Mouse (Mus musculus): ENCODE data around the gene Mboat2. TPM values are rescaled to one million over a fixed set of nuclear protein-coding genes. Genes with fewer than 3 reads are reported as not detected.

Mboat2 gene
- polyA plus RNA-seq, 1 experiment: 0.78 TPM

DNA sequence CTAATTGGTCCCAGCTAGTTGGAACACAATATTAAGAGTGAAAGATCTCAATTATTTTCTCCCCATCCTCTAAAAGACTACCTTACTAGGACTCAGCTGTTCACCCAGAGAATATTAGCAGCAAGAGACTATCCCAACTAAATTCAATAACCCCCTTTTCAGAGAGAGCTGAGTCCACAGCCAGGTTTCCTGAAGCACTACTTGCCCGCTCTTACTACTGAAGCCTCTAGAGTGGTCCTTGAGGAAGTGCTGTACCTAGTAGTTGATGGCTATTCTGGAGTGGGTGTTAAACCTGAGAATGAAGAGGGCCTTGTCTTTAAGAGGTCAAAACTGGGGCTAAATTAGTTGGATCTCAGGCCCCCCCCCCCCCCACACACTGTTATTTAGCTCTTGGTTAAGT lies 593 bp upstream of the Mboat2 start:
- Histone ChIP-seq H3K27me3 (ENCODE audit: control insufficient read depth) (peaks cover 15% of the 10 kb centered on the region), H3K36me3 (ENCODE audit: control insufficient read depth) (peaks cover under 1% of the 10 kb centered on the region; the same call in 1 of the 2 replicates), H3K4me1 (ENCODE audit: control insufficient read depth) (peaks cover 43% of the 10 kb centered on the region), H3K4me3 (replicated peaks) (no peak overlapping the region), H3K9me3 (ENCODE audit: control insufficient read depth, low read length) (no peaks in the 10 kb centered on the region)
- TF ChIP-seq GATA1 (IDR thresholded peaks at IDR 0.05; ENCODE audit: low read length) (no peak), TAL1 (IDR thresholded peaks at IDR 0.05; ENCODE audit: low read length) (no peak)

DNA sequence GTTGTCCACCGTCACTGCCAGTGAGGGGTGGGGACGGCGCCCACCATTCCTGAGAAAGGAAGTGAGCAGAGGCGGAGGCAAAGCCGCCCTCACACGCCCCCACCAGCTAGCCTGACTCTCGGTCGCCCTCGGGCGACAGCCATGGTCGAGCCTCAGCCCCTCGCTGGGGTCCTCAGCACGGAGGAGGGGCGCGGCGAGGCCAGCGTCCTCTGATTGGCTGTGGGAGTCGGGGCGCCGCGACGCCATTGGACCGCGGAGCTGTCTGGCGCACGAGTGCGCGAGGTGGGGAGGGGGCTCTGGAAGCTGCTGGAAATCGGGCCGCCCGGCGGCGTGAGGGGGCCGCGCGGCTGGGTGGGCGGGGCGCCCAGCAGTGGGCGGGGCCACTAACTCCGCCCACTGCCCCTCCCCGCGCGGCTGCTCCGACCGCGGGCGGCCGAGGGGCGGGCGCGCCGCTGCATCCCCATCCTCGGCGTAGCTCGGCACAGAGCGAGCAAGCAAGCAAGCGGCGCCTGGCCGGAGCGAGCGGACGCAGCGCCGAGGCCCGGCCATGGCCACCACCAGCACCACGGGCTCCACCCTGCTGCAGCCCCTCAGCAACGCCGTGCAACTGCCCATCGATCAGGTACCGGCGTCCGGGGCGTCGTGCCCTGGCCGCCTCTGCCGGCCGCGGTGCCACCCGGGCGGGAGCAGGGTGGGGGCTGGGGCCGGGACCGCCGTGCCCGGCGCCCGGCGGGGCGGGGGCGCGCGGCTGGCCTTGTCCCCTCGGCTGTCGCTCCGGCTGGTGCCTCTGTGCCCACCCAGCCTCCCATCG lies 679 bp downstream of the Mboat2 start:
- peaks cover 46% of the 10 kb centered on the region for H3K4me1 ChIP-seq (ENCODE audit: control insufficient read depth)
- H3K4me3 ChIP-seq (replicated peaks): peak overlapping the region; percentile 70
- peaks cover 5% of the 10 kb centered on the region; the same call in 1 of the 2 replicates for H3K36me3 ChIP-seq (ENCODE audit: control insufficient read depth)
- no peaks in the 10 kb centered on the region for H3K9me3 ChIP-seq (ENCODE audit: control insufficient read depth, low read length)
- H3K27me3 ChIP-seq (ENCODE audit: control insufficient read depth): peaks cover 15% of the 10 kb centered on the region
- TF ChIP-seq GATA1 (IDR thresholded peaks at IDR 0.05; ENCODE audit: low read length) (no peak), TAL1 (IDR thresholded peaks at IDR 0.05; ENCODE audit: low read length) (no peak)

DNA sequence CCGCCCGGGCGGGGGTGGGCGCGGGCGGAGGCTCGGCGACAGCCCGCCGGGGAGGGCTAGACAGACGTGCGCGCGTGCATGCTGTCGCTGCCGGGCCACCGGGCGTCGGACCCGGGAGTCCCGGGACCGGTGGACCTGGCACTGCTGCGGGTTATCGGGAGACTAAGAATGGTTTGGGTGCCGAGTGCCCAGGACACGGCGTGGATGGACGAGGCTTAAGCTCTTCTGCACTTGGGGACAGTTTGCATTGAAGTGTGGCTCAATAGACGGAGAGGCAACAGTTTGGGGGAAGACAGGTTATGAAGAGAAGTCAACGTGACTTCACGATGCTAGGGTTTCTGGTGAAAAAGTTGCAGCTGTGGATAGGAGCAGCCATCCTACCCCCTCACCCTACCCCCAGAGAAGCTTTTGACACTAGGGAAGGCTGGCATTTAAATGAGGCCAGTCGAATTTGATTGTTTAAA lies 1.3 kb downstream of the Mboat2 start:
- Histone ChIP-seq H3K4me3 (replicated peaks) (peak overlapping the region; percentile 70), H3K9me3 (ENCODE audit: control insufficient read depth, low read length) (no peaks in the 10 kb centered on the region), H3K36me3 (ENCODE audit: control insufficient read depth) (peaks cover 6% of the 10 kb centered on the region), H3K27me3 (ENCODE audit: control insufficient read depth) (peaks cover 15% of the 10 kb centered on the region), H3K4me1 (ENCODE audit: control insufficient read depth) (peaks cover 51% of the 10 kb centered on the region)
- TF ChIP-seq TAL1 (IDR thresholded peaks at IDR 0.05; ENCODE audit: low read length) (no peak), GATA1 (IDR thresholded peaks at IDR 0.05; ENCODE audit: low read length) (no peak)

DNA sequence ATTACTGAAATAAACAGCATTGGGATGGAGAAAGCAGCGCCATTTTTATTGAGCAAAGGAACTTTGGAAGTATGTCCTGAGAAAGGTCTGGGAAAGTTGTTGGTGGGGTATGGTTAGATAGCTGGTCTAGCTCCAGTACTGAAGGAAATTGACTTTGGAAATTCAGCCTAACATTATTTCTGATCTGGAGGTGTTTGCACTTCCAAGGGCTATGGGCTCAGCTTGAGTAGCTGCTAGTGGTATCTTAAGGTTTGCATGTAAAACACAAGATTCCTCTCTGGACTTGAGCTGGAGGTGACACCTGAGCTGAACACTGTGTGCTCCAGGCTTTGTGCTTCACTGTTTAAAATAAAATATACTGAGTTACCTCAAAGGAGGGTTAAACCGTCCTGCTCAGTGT lies 1.8 kb downstream of the Mboat2 start:
- Histone ChIP-seq H3K27me3 (ENCODE audit: control insufficient read depth) (peaks cover 15% of the 10 kb centered on the region), H3K9me3 (ENCODE audit: control insufficient read depth, low read length) (no peaks in the 10 kb centered on the region), H3K36me3 (ENCODE audit: control insufficient read depth) (peaks cover 6% of the 10 kb centered on the region), H3K4me3 (replicated peaks) (peak overlapping the region; percentile 70), H3K4me1 (ENCODE audit: control insufficient read depth) (peaks cover 56% of the 10 kb centered on the region)
- TF ChIP-seq TAL1 (IDR thresholded peaks at IDR 0.05; ENCODE audit: low read length) (no peak), GATA1 (IDR thresholded peaks at IDR 0.05; ENCODE audit: low read length) (no peak)

DNA sequence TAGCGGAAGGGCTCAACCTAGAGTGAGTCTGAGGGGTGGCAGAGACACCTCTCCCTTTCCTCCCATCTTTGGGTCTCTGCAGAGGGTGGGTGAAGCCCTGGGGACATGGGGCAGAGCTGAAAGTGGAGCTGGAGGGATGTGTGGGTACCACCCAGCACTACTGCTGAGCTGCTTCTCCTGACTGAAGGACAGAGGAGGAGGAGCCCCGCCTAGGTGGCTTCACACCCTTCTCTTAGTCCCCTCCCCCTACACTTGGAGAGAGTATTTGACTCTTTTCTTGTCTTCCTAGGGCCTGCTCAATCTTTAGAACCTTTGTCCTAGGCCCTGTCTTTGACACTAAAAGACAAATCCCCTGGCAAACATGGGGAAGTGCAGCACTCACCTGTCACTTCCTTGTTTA lies 7.3 kb downstream of the Mboat2 start:
- Histone ChIP-seq H3K4me3 (replicated peaks) (no peak overlapping the region), H3K9me3 (ENCODE audit: control insufficient read depth, low read length) (no peaks in the 10 kb centered on the region), H3K36me3 (ENCODE audit: control insufficient read depth) (peaks cover 15% of the 10 kb centered on the region), H3K4me1 (ENCODE audit: control insufficient read depth) (peaks cover 54% of the 10 kb centered on the region), H3K27me3 (ENCODE audit: control insufficient read depth) (no peaks in the 10 kb centered on the region)
- no peak for TF ChIP-seq GATA1 (IDR thresholded peaks at IDR 0.05; ENCODE audit: low read length)
- no peak for TF ChIP-seq TAL1 (IDR thresholded peaks at IDR 0.05; ENCODE audit: low read length)

DNA sequence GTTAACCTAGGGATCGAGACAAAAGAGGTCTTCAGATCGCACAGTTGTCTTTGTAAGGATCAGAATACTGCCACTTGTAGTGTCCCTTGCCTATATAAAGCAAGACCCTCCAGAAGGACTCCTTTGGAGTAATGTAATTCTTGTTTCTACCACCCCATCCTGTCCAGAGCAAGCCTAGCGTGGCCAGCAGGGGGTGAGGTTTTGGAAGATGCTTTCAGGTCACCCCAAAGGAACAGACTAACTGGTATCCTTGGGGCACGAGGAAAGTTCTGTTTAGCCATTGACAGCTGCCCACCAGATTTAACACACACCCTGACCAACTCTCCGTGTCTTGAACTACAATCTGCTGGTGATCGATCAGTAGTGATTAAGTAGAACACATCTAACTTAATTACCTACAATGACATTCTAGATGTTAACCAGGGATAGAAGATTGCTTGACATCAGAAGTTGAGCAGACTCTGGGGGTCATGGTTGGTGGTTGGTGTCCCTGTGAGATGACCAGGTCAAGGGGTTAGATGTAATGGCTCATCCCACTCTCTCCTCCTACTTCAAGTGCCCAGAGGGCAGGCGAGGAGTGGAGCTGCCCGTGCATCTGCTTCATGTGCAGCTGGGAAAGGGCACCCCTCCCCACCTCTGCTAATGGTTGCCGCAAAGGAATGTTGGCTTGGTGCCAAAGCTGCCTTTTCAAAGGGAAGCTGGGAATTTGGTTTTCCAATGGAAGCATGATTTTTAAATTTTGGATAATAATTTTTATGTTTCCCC lies 10.6 kb downstream of the Mboat2 start:
- peaks cover 64% of the 10 kb centered on the region for H3K4me1 ChIP-seq (ENCODE audit: control insufficient read depth)
- TF ChIP-seq TAL1 (IDR thresholded peaks at IDR 0.05; ENCODE audit: low read length) (no peak), GATA1 (IDR thresholded peaks at IDR 0.05; ENCODE audit: low read length) (no peak)

DNA sequence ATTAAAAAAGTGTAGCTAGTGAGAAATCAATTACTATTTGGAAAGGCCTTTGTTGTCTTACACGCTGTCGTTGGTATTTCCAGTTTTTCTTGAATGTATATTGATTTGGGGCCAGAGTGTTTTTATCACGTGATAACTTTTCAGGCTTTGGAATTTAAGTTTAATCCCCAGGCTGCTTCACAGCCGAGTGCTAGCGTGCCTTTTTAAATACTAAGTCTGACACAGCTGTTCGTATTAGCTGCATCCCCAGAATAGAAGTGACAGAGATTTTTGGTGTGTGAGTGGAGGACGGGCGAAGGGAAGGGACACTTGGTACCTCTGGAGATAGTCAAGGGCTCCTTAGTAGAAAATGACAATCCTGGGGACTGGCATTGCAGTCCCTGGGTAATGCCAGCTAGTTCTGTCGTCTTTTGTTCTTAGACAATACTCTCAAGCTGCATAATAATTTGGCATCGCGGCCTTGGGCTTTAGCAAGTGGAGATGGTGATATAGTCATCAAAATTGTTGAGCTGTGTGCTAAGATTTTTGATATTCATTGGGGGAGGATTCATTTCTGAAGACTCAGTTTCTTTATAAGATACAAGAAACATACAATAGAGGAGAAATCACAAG lies 11.7 kb downstream of the Mboat2 start:
- H3K4me1 ChIP-seq (ENCODE audit: control insufficient read depth): peaks cover 60% of the 10 kb centered on the region
- peaks cover 16% of the 10 kb centered on the region for H3K36me3 ChIP-seq (ENCODE audit: control insufficient read depth)
- no peaks in the 10 kb centered on the region for H3K27me3 ChIP-seq (ENCODE audit: control insufficient read depth)
- TF ChIP-seq TAL1 (IDR thresholded peaks at IDR 0.05; ENCODE audit: low read length): no peak
- no peak for TF ChIP-seq GATA1 (IDR thresholded peaks at IDR 0.05; ENCODE audit: low read length)
- H3K9me3 ChIP-seq (ENCODE audit: control insufficient read depth, low read length): no peaks in the 10 kb centered on the region
- H3K4me3 ChIP-seq (replicated peaks): no peak overlapping the region

More for the DNA sequence above, 10.6 kb downstream of the Mboat2 start:
- Histone ChIP-seq H3K4me3 (replicated peaks) (no peak overlapping the region), H3K36me3 (ENCODE audit: control insufficient read depth) (peaks cover 18% of the 10 kb centered on the region), H3K9me3 (ENCODE audit: control insufficient read depth, low read length) (no peaks in the 10 kb centered on the region), H3K27me3 (ENCODE audit: control insufficient read depth) (no peaks in the 10 kb centered on the region)

DNA sequence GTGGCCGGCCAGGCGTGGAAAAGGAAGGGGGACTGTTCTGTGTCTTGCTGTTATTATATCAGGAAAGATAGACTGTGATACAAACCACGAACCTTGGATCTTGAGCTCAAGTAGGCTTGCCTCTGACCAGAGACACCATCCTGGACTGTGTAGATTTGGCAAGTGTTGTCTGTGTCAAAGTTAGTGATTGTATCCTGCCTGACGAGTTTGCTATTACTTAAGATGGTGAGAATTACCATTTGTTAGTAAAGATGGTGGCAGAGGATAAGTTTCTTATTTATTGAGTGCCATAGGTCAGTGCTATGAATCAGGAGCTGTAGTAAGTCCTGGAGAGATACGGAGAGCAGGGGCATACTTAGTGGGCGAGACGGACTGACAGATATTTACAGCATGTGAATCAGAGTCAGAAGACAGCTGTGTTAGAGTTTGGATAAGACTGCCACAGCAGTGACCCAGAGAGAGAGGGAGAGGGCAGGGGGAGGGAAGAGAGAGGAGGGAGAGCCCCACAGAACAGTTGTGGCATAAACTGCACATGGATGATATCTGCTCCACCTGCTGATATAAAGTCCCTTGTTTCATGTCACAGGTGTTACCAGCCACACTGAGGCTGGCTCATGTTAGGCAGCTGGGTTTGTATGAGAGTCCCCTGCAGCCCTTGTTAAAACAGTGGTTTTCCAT lies 12.9 kb downstream of the Mboat2 start:
- Histone ChIP-seq H3K4me1 (ENCODE audit: control insufficient read depth) (peaks cover 58% of the 10 kb centered on the region), H3K27me3 (ENCODE audit: control insufficient read depth) (no peaks in the 10 kb centered on the region), H3K9me3 (ENCODE audit: control insufficient read depth, low read length) (no peaks in the 10 kb centered on the region), H3K36me3 (ENCODE audit: control insufficient read depth) (peaks cover 14% of the 10 kb centered on the region), H3K4me3 (replicated peaks) (no peak overlapping the region)
- TF ChIP-seq TAL1 (IDR thresholded peaks at IDR 0.05; ENCODE audit: low read length): no peak
